Mouse (Mus musculus) stomach, embryonic 16.5 days (tissue): ENCODE data around the gene Comp. TPM values are rescaled to one million over a fixed set of nuclear protein-coding genes. Genes with fewer than 3 reads are reported as not detected.

Experiments
- ATAC-seq: fragments of 200-750 bp; cut with Nextera tagmentation; 2 replicates; pipeline ENCODE4 v1.8.0; 2017; ENCODE audit warnings: moderate number of reproducible peaks, moderate TSS enrichment; ENCODE audit not compliant: insufficient read depth, low FRiP score
- H3K27ac ChIP-seq: fragments of 300-500 bp; sonication (generic); 2 replicates; pipeline ENCODE4 v1.5.1; 2014; ENCODE audit warnings: low read length
- H3K27me3 ChIP-seq: fragments of 300-500 bp; sonication (generic); 2 replicates; pipeline ENCODE4 v1.6.1; 2014; ENCODE audit warnings: low read length, control low read depth, mixed read lengths; ENCODE audit not compliant: control insufficient read depth, insufficient read depth
- H3K36me3 ChIP-seq: fragments of 300-500 bp; sonication (generic); 2 replicates; pipeline ENCODE4 v1.6.1; 2014; ENCODE audit warnings: low read length; ENCODE audit not compliant: control insufficient read depth, insufficient read depth
- H3K4me1 ChIP-seq: fragments of 300-500 bp; sonication (generic); 2 replicates; pipeline ENCODE4 v1.6.1; 2014; ENCODE audit warnings: low read length, control low read depth, mixed read lengths; ENCODE audit not compliant: control insufficient read depth, insufficient read depth
- H3K4me2 ChIP-seq: fragments of 300-500 bp; sonication (generic); 2 replicates; pipeline ENCODE4 v1.6.1; 2014; ENCODE audit warnings: low read depth, low read length, mixed read lengths
- H3K4me3 ChIP-seq: fragments of 300-500 bp; sonication (generic); replicated peaks from 2 replicates; pipeline ENCODE4 v1.5.1; 2014; ENCODE audit warnings: mild to moderate bottlenecking, low read length
- H3K9ac ChIP-seq: fragments of 300-500 bp; sonication (generic); 2 replicates; pipeline ENCODE4 v1.6.1; 2014; ENCODE audit warnings: low read length
- H3K9me3 ChIP-seq: fragments of 300-500 bp; sonication (generic); replicated peaks from 2 replicates; pipeline ENCODE4 v1.6.1; 2016; ENCODE audit warnings: low read length, control low read depth; ENCODE audit not compliant: control insufficient read depth
- WGBS: fragments of 180-500 bp; shearing (Covaris S2); extraction: QIAGEN DNeasy Blood & Tissue Kit; methylation state at CpG from one replicate; pipeline ENCODE4 v1.1.7; 2014; 5-methylcytosine and 5-hydroxymethylcytosine counted together
- polyA plus RNA-seq: library from polyadenylated mRNA; unstranded; fragments of >200 nt; fragmentation: Nextera tagmentation; extraction: Ambion mirVana; gene quantifications from 2 replicates; pipeline ENCODE4 v1.2.1, GENCODE M21; 2015

The Comp gene
- polyA plus RNA-seq, 1 experiment from 2014 or later, result 0.25 TPM

- WGBS, result 29% methylated on average over 41 of the region's 41 CpGs
- no peak overlapping the region for H3K4me3 ChIP-seq
- ATAC-seq, result peak; percentile 84
- H3K9me3 ChIP-seq, result no peaks in the 10 kb centered on the region
- no peak overlapping the region for H3K9ac ChIP-seq
- H3K4me1 ChIP-seq, result peaks cover 12% of the 10 kb centered on the region; the same call in 1 of the 2 replicates
- H3K36me3 ChIP-seq, result peaks cover 39% of the 10 kb centered on the region
- H3K27me3 ChIP-seq, result no peaks in the 10 kb centered on the region
- H3K4me2 ChIP-seq, result no peak overlapping the region
- H3K27ac ChIP-seq, result no peak overlapping the region
These were observed 41.1 kb upstream of the Comp start for GRCm38 (mm10) chr8:70332070-70332877.

- Histone ChIP-seq H3K4me2 (no peak overlapping the region), H3K27ac (no peak overlapping the region), H3K4me1 (peaks cover 12% of the 10 kb centered on the region; the same call in 1 of the 2 replicates), H3K9me3 (no peaks in the 10 kb centered on the region), H3K9ac (no peak overlapping the region), H3K27me3 (no peaks in the 10 kb centered on the region), H3K4me3 (no peak overlapping the region), H3K36me3 (peaks cover 41% of the 10 kb centered on the region)
- no peak for ATAC-seq
- 96% methylated on average over 6 of the region's 6 CpGs for WGBS
These were observed 40.5 kb upstream of the Comp start for GRCm38 (mm10) chr8:70332878-70333202.

- no peaks in the 10 kb centered on the region for H3K9me3 ChIP-seq
- no peaks in the 10 kb centered on the region for H3K27me3 ChIP-seq
- no peak overlapping the region for H3K9ac ChIP-seq
- no peak overlapping the region for H3K4me3 ChIP-seq
- H3K4me2 ChIP-seq, result no peak overlapping the region
- no peaks in the 10 kb centered on the region for H3K4me1 ChIP-seq
- H3K27ac ChIP-seq, result no peak overlapping the region
- peaks cover 52% of the 10 kb centered on the region; the same call in 1 of the 2 replicates for H3K36me3 ChIP-seq
- ATAC-seq, result no peak
- WGBS, result 89% methylated on average over 7 of the region's 7 CpGs
These were observed 34.4 kb upstream of the Comp start for GRCm38 (mm10) chr8:70338931-70339330.

DNA sequence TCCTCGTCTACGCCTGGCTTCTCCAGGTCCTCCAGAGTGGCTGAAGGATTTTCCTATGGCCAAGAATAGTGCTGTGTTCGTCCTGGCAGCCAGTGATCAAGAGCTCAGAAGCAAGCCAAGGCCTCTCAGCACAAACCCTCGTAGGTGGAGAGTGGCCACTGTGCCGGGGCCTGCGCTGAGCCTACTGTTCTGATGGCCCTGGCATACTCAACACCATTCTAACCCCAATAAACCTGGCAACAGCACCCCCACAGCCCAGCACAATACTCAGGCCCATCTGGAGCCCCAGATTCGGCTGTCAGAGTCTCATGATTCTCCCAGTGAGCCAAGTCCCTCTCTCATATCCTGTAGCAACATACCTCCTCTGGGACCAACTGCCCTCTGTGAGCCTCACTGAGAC is 32.7 kb upstream of the Comp start:
- WGBS, result 88% methylated on average over 7 of the region's 7 CpGs
- no peaks in the 10 kb centered on the region for H3K4me1 ChIP-seq

DNA sequence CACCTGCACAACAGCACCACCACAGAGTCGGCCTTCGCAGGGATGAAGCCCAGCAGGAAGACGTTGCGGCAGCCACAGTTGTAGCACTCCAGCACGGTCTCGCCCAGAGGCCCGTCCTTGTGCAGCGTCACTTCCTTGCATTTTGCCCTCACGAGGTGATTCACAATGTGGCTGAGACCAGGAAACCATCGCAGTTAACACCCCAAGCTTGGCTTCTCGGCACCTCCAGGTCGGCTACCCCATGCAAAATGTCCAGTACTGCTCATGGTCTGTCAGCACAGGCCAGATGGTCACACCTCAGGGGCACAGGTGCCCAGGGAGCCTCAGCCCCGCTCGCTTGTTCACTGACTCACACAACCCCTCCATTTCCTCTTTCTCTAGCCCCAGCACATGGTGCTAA is 31.4 kb upstream of the Comp start:
- 91% methylated on average over 14 of the region's 14 CpGs for WGBS
- peaks cover 33% of the 10 kb centered on the region; the same call in 1 of the 2 replicates for H3K36me3 ChIP-seq

More for the DNA sequence above, 32.7 kb upstream of the Comp start:
- Histone ChIP-seq H3K4me3 (no peak overlapping the region), H3K9me3 (no peaks in the 10 kb centered on the region), H3K36me3 (peaks cover 43% of the 10 kb centered on the region; the same call in 1 of the 2 replicates), H3K9ac (no peak overlapping the region), H3K27ac (no peak overlapping the region), H3K4me2 (no peak overlapping the region), H3K27me3 (no peaks in the 10 kb centered on the region)
- ATAC-seq, result no peak

GRCm38 (mm10) chr8:70343076-70343475 is 30.3 kb upstream of the Comp start:
- H3K4me3 ChIP-seq, result no peak overlapping the region
- no peak overlapping the region for H3K4me2 ChIP-seq
- H3K9ac ChIP-seq, result no peak overlapping the region
- H3K36me3 ChIP-seq, result peaks cover 29% of the 10 kb centered on the region; the same call in 1 of the 2 replicates
- no peak overlapping the region for H3K27ac ChIP-seq
- 62% methylated on average over 7 of the region's 7 CpGs for WGBS
- H3K27me3 ChIP-seq, result no peaks in the 10 kb centered on the region
- ATAC-seq, result no peak
- H3K9me3 ChIP-seq, result no peaks in the 10 kb centered on the region
- H3K4me1 ChIP-seq, result no peaks in the 10 kb centered on the region

More for the DNA sequence above, 31.4 kb upstream of the Comp start:
- no peaks in the 10 kb centered on the region for H3K4me1 ChIP-seq
- no peak overlapping the region for H3K4me3 ChIP-seq
- ATAC-seq, result no peak
- H3K27me3 ChIP-seq, result no peaks in the 10 kb centered on the region
- H3K27ac ChIP-seq, result no peak overlapping the region
- no peak overlapping the region for H3K4me2 ChIP-seq
- H3K9ac ChIP-seq, result no peak overlapping the region
- no peaks in the 10 kb centered on the region for H3K9me3 ChIP-seq

DNA sequence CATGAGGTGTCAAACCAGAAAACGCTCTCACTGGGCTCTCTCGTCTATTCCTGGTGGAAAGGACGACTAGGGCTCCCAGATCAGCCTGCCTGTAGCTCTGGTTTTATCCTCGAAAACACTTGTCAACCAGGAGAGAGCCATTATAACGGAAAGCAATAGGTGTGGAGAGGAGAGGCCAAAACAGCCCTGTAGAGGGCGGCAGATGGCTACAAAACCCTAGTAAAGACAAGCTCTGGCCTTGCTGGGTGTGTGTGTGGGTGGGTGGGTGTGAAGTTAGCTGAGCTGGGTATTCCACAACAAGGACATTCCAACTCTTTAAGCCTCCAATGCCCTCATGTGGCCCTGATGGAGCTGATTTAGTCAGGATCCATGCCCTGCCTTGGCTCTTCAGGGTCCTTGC is 29.7 kb upstream of the Comp start:
- 56% methylated on average over 6 of the region's 6 CpGs for WGBS
- Histone ChIP-seq H3K9ac (no peak overlapping the region), H3K27ac (no peak overlapping the region), H3K4me3 (no peak overlapping the region), H3K4me1 (0 out of 2 replicates have a peak, but pooled peaks cover 5% of the 10 kb centered on the region), H3K4me2 (no peak overlapping the region), H3K9me3 (no peaks in the 10 kb centered on the region), H3K27me3 (no peaks in the 10 kb centered on the region), H3K36me3 (peaks cover 25% of the 10 kb centered on the region; the same call in 1 of the 2 replicates)
- ATAC-seq, result no peak

- H3K27me3 ChIP-seq, result no peaks in the 10 kb centered on the region
- no peak overlapping the region for H3K4me3 ChIP-seq
- 0 out of 2 replicates have a peak, but pooled peaks cover 6% of the 10 kb centered on the region for H3K4me1 ChIP-seq
- H3K9ac ChIP-seq, result no peak overlapping the region
- H3K36me3 ChIP-seq, result peaks cover 25% of the 10 kb centered on the region; the same call in 1 of the 2 replicates
- 87% methylated on average over 2 of the region's 2 CpGs for WGBS
- no peak overlapping the region for H3K4me2 ChIP-seq
- no peak overlapping the region for H3K27ac ChIP-seq
- H3K9me3 ChIP-seq, result no peaks in the 10 kb centered on the region
- no peak for ATAC-seq
These were observed 29.1 kb upstream of the Comp start for GRCm38 (mm10) chr8:70344279-70344678.

DNA sequence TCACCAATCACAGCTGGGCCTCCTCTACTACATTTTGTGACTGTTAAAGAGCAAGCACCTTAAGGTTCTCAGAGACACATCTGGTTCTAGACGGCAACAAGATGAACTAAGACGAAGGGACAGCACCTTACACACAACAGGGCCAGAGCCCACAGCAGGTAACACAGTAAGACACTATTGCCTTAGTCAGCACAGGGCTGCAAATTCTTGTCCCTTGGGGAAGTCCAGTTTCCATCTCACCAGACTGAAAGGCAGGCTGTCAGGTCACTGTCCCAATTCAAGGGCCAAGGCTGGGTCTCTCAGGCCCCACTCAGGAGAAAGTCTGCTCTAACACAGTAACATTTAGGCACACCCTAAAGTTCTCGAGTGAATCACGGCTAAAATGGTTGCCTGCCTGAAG is 25.9 kb upstream of the Comp start:
- Histone ChIP-seq H3K4me1 (peaks cover 31% of the 10 kb centered on the region), H3K4me2 (no peak overlapping the region), H3K9me3 (no peaks in the 10 kb centered on the region), H3K9ac (no peak overlapping the region), H3K27ac (no peak overlapping the region), H3K27me3 (no peaks in the 10 kb centered on the region), H3K4me3 (no peak overlapping the region), H3K36me3 (peaks cover 11% of the 10 kb centered on the region; the same call in 1 of the 2 replicates)
- WGBS, result 72% methylated on average over 4 of the region's 4 CpGs
- no peak for ATAC-seq
